Mouse (Mus musculus): Measurements from ENCODE around the gene Sfi1.

- no peak for TF ChIP-seq POLR2A (IDR thresholded peaks at IDR 0.05; ENCODE audit: extremely low read depth, insufficient read depth, low read length)
- no peak for TF ChIP-seq CTCF (IDR thresholded peaks at IDR 0.05; ENCODE audit: extremely low read depth, insufficient read depth, low read length)
Observed at GRCm38 (mm10) chr11:3235277-3235676, 42.0 kb upstream of the Sfi1 start.

Data from cortical plate, adult 2 months (tissue).